Mouse (Mus musculus) CD4-positive naive resting alpha-beta T cell, adult 57 days (primary cell): Measurements from ENCODE around the gene Cyp21a1. TPM values are rescaled to one million over a fixed set of nuclear protein-coding genes. Genes with fewer than 3 reads are reported as not detected.

ENCODE experiments used
- total RNA-seq: library from RNA; stranded (reverse); gene quantifications from one replicate; pipeline ENCODE4 v1.2.4, GENCODE M21; 2023

The Cyp21a1 gene
- total RNA-seq, result 0.33 TPM

GRCm38 (mm10) chr17:34804301-34804700 lies at the start of gene Cyp21a1:
TSS of gene Cyp21a1 (minus strand) at chr17:34804561.

DNA sequence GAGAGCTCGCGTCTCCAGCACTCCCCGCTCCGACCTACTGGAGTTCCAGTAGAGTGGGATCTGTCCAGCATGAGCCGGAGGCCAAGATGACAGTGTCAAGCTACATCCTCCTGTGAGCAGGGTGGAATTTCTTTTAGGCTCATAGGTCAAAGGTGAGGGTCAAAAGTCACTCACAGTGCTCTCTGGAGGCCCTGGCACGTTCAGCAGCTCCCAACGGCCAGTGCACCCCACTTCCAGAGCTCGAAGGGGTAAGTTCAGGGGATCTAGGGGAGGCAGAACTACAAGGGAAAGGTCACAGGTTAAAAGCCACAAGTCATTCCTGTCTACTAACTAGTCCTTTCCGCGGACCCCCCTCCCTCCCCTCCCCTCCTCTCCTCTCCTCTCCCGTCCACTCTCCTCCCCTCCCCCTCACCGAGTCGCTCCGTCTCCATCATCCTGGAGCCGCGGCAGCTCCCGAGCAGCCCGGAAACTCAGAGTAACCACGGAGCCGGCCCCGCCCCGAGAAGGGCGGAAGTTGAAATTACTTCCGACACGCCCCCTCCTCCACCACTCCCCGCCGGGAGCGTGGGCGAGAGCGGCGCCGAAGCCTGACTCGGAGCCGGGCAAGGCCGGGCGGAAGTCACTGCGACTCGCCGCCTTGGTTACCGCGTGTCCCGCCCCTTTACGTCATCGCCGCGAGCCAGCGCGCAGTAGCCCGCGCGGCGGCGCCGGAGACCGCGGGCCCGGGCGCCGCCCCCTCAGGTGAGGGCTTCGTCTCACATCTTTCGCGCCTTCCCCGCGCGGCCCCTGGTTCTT lies 45.6 kb upstream of the Cyp21a1 start, which contains the start of the genes Skiv2l and Nelfe:
TSS of gene Skiv2l (minus strand) at position 489 of the 795 bp plus-strand sequence.
TSS of gene Nelfe (plus strand) at position 670 of the 795 bp plus-strand sequence.

GRCm38 (mm10) chr17:34836856-34837221 lies 32.5 kb upstream of the Cyp21a1 start, which contains the start of the genes Stk19 and Dxo:
TSS of gene Stk19 (minus strand) at chr17:34836945.
TSS of gene Dxo (plus strand) at chr17:34837019.

Other genes starting within 250 kb of the Cyp21a1 start
- gene Notch4, start 240.3 kb downstream of the Cyp21a1 start, total RNA-seq, result 1.6 TPM
- gene Gpsm3, start 214.8 kb downstream of the Cyp21a1 start, total RNA-seq, result 251 TPM
- gene Pbx2, start 213.3 kb downstream of the Cyp21a1 start, total RNA-seq, result 61.0 TPM
- gene Ager, start 206.7 kb downstream of the Cyp21a1 start, total RNA-seq, result 9.5 TPM
- 32.8 TPM for gene Rnf5, start 200.9 kb downstream of the Cyp21a1 start, total RNA-seq
- gene Agpat1, start 200.3 kb downstream of the Cyp21a1 start, total RNA-seq, result 49.9 TPM
- 4.7 TPM for gene Egfl8, start 188.6 kb downstream of the Cyp21a1 start, total RNA-seq
- 26.0 TPM for gene Ppt2, start 176.1 kb downstream of the Cyp21a1 start, total RNA-seq
- 7.4 TPM for gene Prrt1, start 175.0 kb downstream of the Cyp21a1 start, total RNA-seq
- 3.3 TPM for gene Fkbpl, start 159.8 kb downstream of the Cyp21a1 start, total RNA-seq
- 50.7 TPM for gene Atf6b, start 157.4 kb downstream of the Cyp21a1 start, total RNA-seq
- 0.98 TPM for gene Tnxb, start 134.0 kb downstream of the Cyp21a1 start, total RNA-seq
- gene C4b, start 60.7 kb downstream of the Cyp21a1 start, total RNA-seq, result 4.4 TPM
- gene Stk19, start 32.4 kb upstream of the Cyp21a1 start, total RNA-seq, result 51.0 TPM
- 96.6 TPM for gene Dxo, start 32.5 kb upstream of the Cyp21a1 start, total RNA-seq
- 117 TPM for gene Skiv2l, start 45.6 kb upstream of the Cyp21a1 start, total RNA-seq
- 27.3 TPM for gene Nelfe, start 45.8 kb upstream of the Cyp21a1 start, total RNA-seq
- gene Cfb, start 58.0 kb upstream of the Cyp21a1 start, total RNA-seq, result 2.4 TPM
- 4.9 TPM for gene Zbtb12, start 74.9 kb upstream of the Cyp21a1 start, total RNA-seq
- 1.2 TPM for gene Gm20547, start 77.5 kb upstream of the Cyp21a1 start, total RNA-seq
- 6.4 TPM for gene C2, start 93.7 kb upstream of the Cyp21a1 start, total RNA-seq
- gene Ehmt2, start 93.9 kb upstream of the Cyp21a1 start, total RNA-seq, result 133 TPM
- not detected for gene Slc44a4, start 109.9 kb upstream of the Cyp21a1 start, total RNA-seq
- 56.3 TPM for gene Neu1, start 126.7 kb upstream of the Cyp21a1 start, total RNA-seq
- 146 TPM for gene Hspa1b, start 154.7 kb upstream of the Cyp21a1 start, total RNA-seq
- gene Gm20481, start 165.4 kb upstream of the Cyp21a1 start, total RNA-seq, result not detected
- 70.6 TPM for gene Hspa1a, start 167.6 kb upstream of the Cyp21a1 start, total RNA-seq
- gene Hspa1l, start 168.1 kb upstream of the Cyp21a1 start, total RNA-seq, result not detected
- 39.0 TPM for gene Lsm2, start 177.3 kb upstream of the Cyp21a1 start, total RNA-seq
- 84.6 TPM for gene Vars, start 196.4 kb upstream of the Cyp21a1 start, total RNA-seq
- 0.21 TPM for gene Vwa7, start 212.0 kb upstream of the Cyp21a1 start, total RNA-seq
- gene Sapcd1, start 223.5 kb upstream of the Cyp21a1 start, total RNA-seq, result not detected
- gene Msh5, start 242.2 kb upstream of the Cyp21a1 start, total RNA-seq, result 3.9 TPM
- 157 TPM for gene Clic1, start 245.4 kb upstream of the Cyp21a1 start, total RNA-seq